Mouse (Mus musculus): Measurements from ENCODE around the gene Micu2. TPM values are rescaled to one million over a fixed set of nuclear protein-coding genes. Genes with fewer than 3 reads are reported as not detected.

Micu2 gene
- polyA plus RNA-seq, 1 experiment, result not detected

GRCm38 (mm10) chr14:57978144-57978543 lies 20.9 kb downstream of the Micu2 start:
- no peak for TF ChIP-seq GATA1 (IDR thresholded peaks at IDR 0.05; ENCODE audit: low read length)

GRCm38 (mm10) chr14:57975656-57976055 lies 23.4 kb downstream of the Micu2 start:
- TF ChIP-seq GATA1 (IDR thresholded peaks at IDR 0.05; ENCODE audit: low read length), result no peak

GRCm38 (mm10) chr14:57971986-57972525 lies 27.0 kb downstream of the Micu2 start:
- no peak for TF ChIP-seq GATA1 (IDR thresholded peaks at IDR 0.05; ENCODE audit: low read length)

GRCm38 (mm10) chr14:57968873-57969272 lies 30.2 kb downstream of the Micu2 start:
- TF ChIP-seq GATA1 (IDR thresholded peaks at IDR 0.05; ENCODE audit: low read length), result no peak

- no peak for TF ChIP-seq GATA1 (IDR thresholded peaks at IDR 0.05; ENCODE audit: low read length)
Measured at GRCm38 (mm10) chr14:57967080-57967797, 31.8 kb downstream of the Micu2 start.

- TF ChIP-seq GATA1 (IDR thresholded peaks at IDR 0.05; ENCODE audit: low read length), result no peak
Measured at GRCm38 (mm10) chr14:57961861-57962260, 37.2 kb downstream of the Micu2 start.

- TF ChIP-seq GATA1 (IDR thresholded peaks at IDR 0.05; ENCODE audit: low read length), result no peak
Measured at GRCm38 (mm10) chr14:57951089-57951488, 48.0 kb downstream of the Micu2 start.

GRCm38 (mm10) chr14:57945834-57946233 lies 53.2 kb downstream of the Micu2 start:
- no peak for TF ChIP-seq GATA1 (IDR thresholded peaks at IDR 0.05; ENCODE audit: low read length)

GRCm38 (mm10) chr14:57937297-57937696 lies 61.8 kb downstream of the Micu2 start:
- TF ChIP-seq GATA1 (IDR thresholded peaks at IDR 0.05; ENCODE audit: low read length), result no peak

GRCm38 (mm10) chr14:57934666-57935065 lies 64.4 kb downstream of the Micu2 start:
- TF ChIP-seq GATA1 (IDR thresholded peaks at IDR 0.05; ENCODE audit: low read length), result no peak

- no peak for TF ChIP-seq GATA1 (IDR thresholded peaks at IDR 0.05; ENCODE audit: low read length)
Measured at GRCm38 (mm10) chr14:57933608-57934007, 65.5 kb downstream of the Micu2 start.

GRCm38 (mm10) chr14:57932881-57933443 lies 66.1 kb downstream of the Micu2 start:
- no peak for TF ChIP-seq GATA1 (IDR thresholded peaks at IDR 0.05; ENCODE audit: low read length)

GRCm38 (mm10) chr14:57921428-57922131 lies 77.5 kb downstream of the Micu2 start:
- TF ChIP-seq GATA1 (IDR thresholded peaks at IDR 0.05; ENCODE audit: low read length), result no peak

- TF ChIP-seq GATA1 (IDR thresholded peaks at IDR 0.05; ENCODE audit: low read length), result no peak
Measured at GRCm38 (mm10) chr14:57920568-57921310, 78.3 kb downstream of the Micu2 start.

GRCm38 (mm10) chr14:57919148-57919875 lies 79.8 kb downstream of the Micu2 start:
- no peak for TF ChIP-seq GATA1 (IDR thresholded peaks at IDR 0.05; ENCODE audit: low read length)
